Mouse (Mus musculus) liver, adult 2 months (tissue): Measurements from ENCODE around the gene Dock2.
"Not testable (repeated sequence)": the region's sequence is repeated elsewhere in the genome, so short reads cannot be mapped to it uniquely, and the experiment has no call there.

Experiments
- CTCF ChIP-seq: fragments of 200-500 bp; IDR thresholded peaks from 2 replicates; pipeline ENCODE4 v1.5.1; 2011; ENCODE audit warnings: low read depth, low read length, control low read depth
- POLR2A ChIP-seq: fragments of 200-500 bp; IDR thresholded peaks from 2 replicates; pipeline ENCODE4 v1.6.1; 2011; ENCODE audit warnings: low read length, control low read depth; ENCODE audit not compliant: insufficient read depth; ENCODE audit errors: extremely low read depth

DNA sequence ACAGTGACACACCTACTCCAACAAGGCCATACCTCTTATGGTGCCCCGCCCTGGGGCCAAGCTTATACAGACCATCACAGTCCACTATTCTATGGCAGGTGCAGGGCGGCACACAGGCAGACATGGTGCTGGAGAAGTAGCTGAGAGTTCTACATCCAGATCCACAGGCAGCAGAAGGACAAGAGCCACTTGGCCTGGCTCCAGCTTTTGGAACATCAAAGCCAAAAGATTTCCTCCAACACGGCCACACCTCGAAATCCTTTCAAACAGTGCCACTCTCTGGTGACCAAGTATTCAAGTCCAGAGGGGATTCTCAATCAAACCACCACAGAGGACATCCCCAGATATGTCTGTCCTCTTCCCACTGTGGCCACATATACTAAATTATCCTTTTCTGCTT lies 21.3 kb upstream of the Dock2 start:
- not testable (repeated sequence) for TF ChIP-seq POLR2A, CTCF
